Mouse (Mus musculus) limb, embryonic 12.5 days (tissue): Measurements from ENCODE around the gene 4931414P19Rik. TPM values are rescaled to one million over a fixed set of nuclear protein-coding genes. Genes with fewer than 3 reads are reported as not detected.

Experiments used
- ATAC-seq: fragments of 200-750 bp; cut with Nextera tagmentation; 2 replicates; pipeline ENCODE4 v1.8.0; 2017; ENCODE audit warnings: low read depth, moderate TSS enrichment; ENCODE audit not compliant: insufficient number of reproducible peaks, insufficient read depth, low FRiP score, low TSS enrichment
- H3K27ac ChIP-seq: fragments of 300-500 bp; sonication (generic); 2 replicates; pipeline ENCODE4 v1.5.1; 2016; ENCODE audit warnings: mild to moderate bottlenecking, moderate library complexity
- H3K27me3 ChIP-seq: fragments of 300-500 bp; sonication (generic); 2 replicates; pipeline ENCODE4 v1.6.1; 2016; ENCODE audit warnings: mild to moderate bottlenecking, moderate library complexity
- H3K36me3 ChIP-seq: fragments of 300-500 bp; sonication (generic); 2 replicates; pipeline ENCODE4 v1.6.1; 2016; ENCODE audit warnings: mild to moderate bottlenecking, moderate library complexity
- H3K4me1 ChIP-seq: fragments of 300-500 bp; sonication (generic); replicated peaks from 2 replicates; pipeline ENCODE4 v1.6.1; 2016
- H3K4me2 ChIP-seq: fragments of 300-500 bp; sonication (generic); 2 replicates; pipeline ENCODE4 v1.6.1; 2016; ENCODE audit warnings: mild to moderate bottlenecking, moderate library complexity
- H3K4me3 ChIP-seq: fragments of 300-500 bp; sonication (generic); replicated peaks from 2 replicates; pipeline ENCODE4 v1.5.1; 2016; ENCODE audit warnings: mild to moderate bottlenecking
- H3K9ac ChIP-seq: fragments of 300-500 bp; sonication (generic); replicated peaks from 2 replicates; pipeline ENCODE4 v1.6.1; 2016; ENCODE audit warnings: mild to moderate bottlenecking, moderate library complexity
- H3K9me3 ChIP-seq: fragments of 300-500 bp; sonication (generic); 2 replicates; pipeline ENCODE4 v1.6.1; 2016; ENCODE audit warnings: mild to moderate bottlenecking, moderate library complexity
- WGBS: fragments of 180-500 bp; shearing (Covaris S2); methylation state at CpG from one replicate; pipeline ENCODE4 v1.1.7; 2016; 5-methylcytosine and 5-hydroxymethylcytosine counted together
- polyA plus RNA-seq: library from polyadenylated mRNA; unstranded; fragments of >200 nt; fragmentation: Nextera tagmentation; extraction: Ambion mirVana; gene quantifications from 2 replicates; pipeline ENCODE4 v1.2.1, GENCODE M21; 2016

The 4931414P19Rik gene
- polyA plus RNA-seq, 1 experiment from 2014 or later: 9.7 TPM

GRCm38 (mm10) chr14:54642224-54642944 is 36.6 kb upstream of the 4931414P19Rik start:
- H3K27me3 ChIP-seq: no peaks in the 10 kb centered on the region
- peaks cover 73% of the 10 kb centered on the region for H3K36me3 ChIP-seq
- peak overlapping the region; percentile 90; the same call in 1 of the 2 replicates for H3K27ac ChIP-seq
- H3K9ac ChIP-seq: 0 out of 2 replicates have a peak overlapping the region, but pooled peaks have one; percentile 8
- peaks cover 18% of the 10 kb centered on the region for H3K4me1 ChIP-seq
- ATAC-seq: no peak
- no peak overlapping the region for H3K4me2 ChIP-seq
- WGBS: 85% methylated on average over 25 of the region's 25 CpGs
- no peaks in the 10 kb centered on the region for H3K9me3 ChIP-seq
- H3K4me3 ChIP-seq: no peak overlapping the region

- H3K9me3 ChIP-seq: no peaks in the 10 kb centered on the region
Measured at GRCm38 (mm10) chr14:54641305-54641969, 35.6 kb upstream of the 4931414P19Rik start, which contains the start of gene Cdh24. Gene Cdh24 (minus strand): TSS chr14:54641364.

GRCm38 (mm10) chr14:54640946-54641304 is 35.1 kb upstream of the 4931414P19Rik start, which contains the start of gene Gm17606:
Gene Gm17606 (plus strand): TSS chr14:54640952.
- no peaks in the 10 kb centered on the region for H3K9me3 ChIP-seq
- no peaks in the 10 kb centered on the region for H3K27me3 ChIP-seq
- peaks cover 73% of the 10 kb centered on the region for H3K36me3 ChIP-seq
- H3K4me1 ChIP-seq: peaks cover 18% of the 10 kb centered on the region
- under 1% methylated on average over 28 of the region's 28 CpGs for WGBS
- H3K9ac ChIP-seq: peak within 1 kb of the TSS; percentile 90
- H3K4me3 ChIP-seq: peak within 1 kb of the TSS; percentile 81
- H3K4me2 ChIP-seq: peak within 1 kb of the TSS; percentile 95
- peak; percentile 60; the same call in 1 of the 2 replicates for ATAC-seq
- peak within 1 kb of the TSS; percentile 90 for H3K27ac ChIP-seq

More at GRCm38 (mm10) chr14:54641305-54641969, 35.6 kb upstream of the 4931414P19Rik start, which contains the start of gene Cdh24:
- Histone ChIP-seq H3K4me3 (peak within 1 kb of the TSS; percentile 81), H3K4me1 (peaks cover 18% of the 10 kb centered on the region), H3K4me2 (peak within 1 kb of the TSS; percentile 95), H3K27me3 (no peaks in the 10 kb centered on the region), H3K27ac (peak within 1 kb of the TSS; percentile 90), H3K9ac (peak within 1 kb of the TSS; percentile 90), H3K36me3 (peaks cover 73% of the 10 kb centered on the region)
- WGBS: under 1% methylated on average over 50 of the region's 52 CpGs
- peak; percentile 92 for ATAC-seq

GRCm38 (mm10) chr14:54640121-54640520 is 34.3 kb upstream of the 4931414P19Rik start:
- peaks cover 18% of the 10 kb centered on the region for H3K4me1 ChIP-seq
- WGBS: 4% methylated on average over 4 of the region's 4 CpGs
- H3K36me3 ChIP-seq: peaks cover 71% of the 10 kb centered on the region
- no peaks in the 10 kb centered on the region for H3K27me3 ChIP-seq
- peak overlapping the region; percentile 95 for H3K4me2 ChIP-seq
- H3K9me3 ChIP-seq: no peaks in the 10 kb centered on the region
- H3K4me3 ChIP-seq: peak overlapping the region; percentile 81
- H3K27ac ChIP-seq: 0 out of 2 replicates have a peak overlapping the region, but pooled peaks have one; percentile 29
- no peak for ATAC-seq
- H3K9ac ChIP-seq: peak overlapping the region; percentile 90

- 86% methylated on average over 5 of the region's 5 CpGs for WGBS
- no peak for ATAC-seq
Measured at GRCm38 (mm10) chr14:54638210-54638609, 32.4 kb upstream of the 4931414P19Rik start.

GRCm38 (mm10) chr14:54636954-54637353 is 31.2 kb upstream of the 4931414P19Rik start:
- ATAC-seq: no peak
- 55% methylated on average over 8 of the region's 8 CpGs for WGBS
- peaks cover 72% of the 10 kb centered on the region for H3K36me3 ChIP-seq

More at GRCm38 (mm10) chr14:54638210-54638609, 32.4 kb upstream of the 4931414P19Rik start:
- Histone ChIP-seq H3K4me3 (0 out of 2 replicates have a peak overlapping the region, but pooled peaks have one; percentile 4), H3K27ac (no peak overlapping the region), H3K4me1 (peaks cover 18% of the 10 kb centered on the region), H3K36me3 (peaks cover 71% of the 10 kb centered on the region), H3K27me3 (no peaks in the 10 kb centered on the region), H3K9me3 (no peaks in the 10 kb centered on the region), H3K4me2 (no peak overlapping the region), H3K9ac (0 out of 2 replicates have a peak overlapping the region, but pooled peaks have one; percentile 12)

GRCm38 (mm10) chr14:54634182-54634581 is 28.4 kb upstream of the 4931414P19Rik start:
- 87% methylated on average over 4 of the region's 4 CpGs for WGBS
- ATAC-seq: no peak

More at GRCm38 (mm10) chr14:54636954-54637353, 31.2 kb upstream of the 4931414P19Rik start:
- Histone ChIP-seq H3K9ac (no peak overlapping the region), H3K4me2 (no peak overlapping the region), H3K4me1 (peaks cover 18% of the 10 kb centered on the region), H3K27ac (no peak overlapping the region), H3K4me3 (no peak overlapping the region), H3K9me3 (no peaks in the 10 kb centered on the region), H3K27me3 (no peaks in the 10 kb centered on the region)

GRCm38 (mm10) chr14:54632252-54632651 is 26.5 kb upstream of the 4931414P19Rik start:
- H3K4me1 ChIP-seq: no peaks in the 10 kb centered on the region
- H3K4me2 ChIP-seq: no peak overlapping the region
- peaks cover 73% of the 10 kb centered on the region for H3K36me3 ChIP-seq
- no peak overlapping the region for H3K27ac ChIP-seq
- ATAC-seq: no peak
- no peak overlapping the region for H3K9ac ChIP-seq
- no peaks in the 10 kb centered on the region for H3K9me3 ChIP-seq
- no peak overlapping the region for H3K4me3 ChIP-seq
- no peaks in the 10 kb centered on the region for H3K27me3 ChIP-seq
- WGBS: 91% methylated on average over 37 of the region's 37 CpGs

More at GRCm38 (mm10) chr14:54634182-54634581, 28.4 kb upstream of the 4931414P19Rik start:
- H3K9ac ChIP-seq: no peak overlapping the region
- H3K27ac ChIP-seq: no peak overlapping the region
- H3K4me3 ChIP-seq: no peak overlapping the region
- H3K4me2 ChIP-seq: no peak overlapping the region
- H3K9me3 ChIP-seq: no peaks in the 10 kb centered on the region
- no peaks in the 10 kb centered on the region for H3K27me3 ChIP-seq
- peaks cover 3% of the 10 kb centered on the region for H3K4me1 ChIP-seq
- peaks cover 92% of the 10 kb centered on the region for H3K36me3 ChIP-seq

- H3K4me3 ChIP-seq: no peak overlapping the region
- no peaks in the 10 kb centered on the region for H3K9me3 ChIP-seq
- WGBS: 76% methylated on average over 3 of the region's 4 CpGs
- peak overlapping the region; percentile 69 for H3K27ac ChIP-seq
- H3K4me2 ChIP-seq: no peak overlapping the region
- H3K36me3 ChIP-seq: peaks cover 63% of the 10 kb centered on the region
- no peak overlapping the region for H3K9ac ChIP-seq
- H3K4me1 ChIP-seq: no peaks in the 10 kb centered on the region
- no peak for ATAC-seq
- H3K27me3 ChIP-seq: no peaks in the 10 kb centered on the region
Measured at GRCm38 (mm10) chr14:54631240-54631599, 25.4 kb upstream of the 4931414P19Rik start.

- WGBS: 82% methylated on average over 11 of the region's 11 CpGs
- Histone ChIP-seq H3K4me2 (no peak overlapping the region), H3K4me1 (no peaks in the 10 kb centered on the region), H3K9me3 (no peaks in the 10 kb centered on the region), H3K27me3 (0 out of 2 replicates have a peak, but pooled peaks cover under 1% of the 10 kb centered on the region), H3K9ac (no peak overlapping the region), H3K27ac (peak overlapping the region; percentile 77), H3K4me3 (no peak overlapping the region), H3K36me3 (peaks cover 58% of the 10 kb centered on the region)
- no peak for ATAC-seq
Measured at GRCm38 (mm10) chr14:54630583-54631239, 24.9 kb upstream of the 4931414P19Rik start.
